Mouse (Mus musculus): ENCODE results near the gene Plagl2. TPM values are rescaled to one million over a fixed set of nuclear protein-coding genes. Genes with fewer than 3 reads are reported as not detected.

Gene Plagl2
- polyA plus RNA-seq, 1 experiment from 2014 or later, result 18.8 TPM

GRCm38 (mm10) chr2:153267331-153267730 is 26.1 kb upstream of the Plagl2 start:
- H3K27ac ChIP-seq (replicated peaks), result no peak overlapping the region
- ATAC-seq (ENCODE audit: insufficient number of reproducible peaks, low FRiP score, low TSS enrichment, low read depth), result no peak
- H3K9ac ChIP-seq, result no peak overlapping the region
- no peaks in the 10 kb centered on the region for H3K27me3 ChIP-seq
- peaks cover 47% of the 10 kb centered on the region for H3K36me3 ChIP-seq
- H3K4me1 ChIP-seq, result 0 out of 2 replicates have a peak, but pooled peaks cover 5% of the 10 kb centered on the region
- no peaks in the 10 kb centered on the region for H3K9me3 ChIP-seq (replicated peaks)
- WGBS, result 82% methylated on average over 2 of the region's 2 CpGs
- H3K4me2 ChIP-seq (replicated peaks), result no peak overlapping the region
- no peak overlapping the region for H3K4me3 ChIP-seq (replicated peaks)

GRCm38 (mm10) chr2:153263053-153263452 is 21.8 kb upstream of the Plagl2 start:
- Histone ChIP-seq H3K27ac (replicated peaks) (no peak overlapping the region), H3K9me3 (replicated peaks) (no peaks in the 10 kb centered on the region), H3K4me1 (no peaks in the 10 kb centered on the region), H3K36me3 (peaks cover 67% of the 10 kb centered on the region), H3K27me3 (no peaks in the 10 kb centered on the region), H3K4me3 (replicated peaks) (no peak overlapping the region), H3K4me2 (replicated peaks) (no peak overlapping the region), H3K9ac (no peak overlapping the region)
- ATAC-seq (ENCODE audit: insufficient number of reproducible peaks, low FRiP score, low TSS enrichment, low read depth), result no peak
- WGBS, result 91% methylated on average over 7 of the region's 7 CpGs

GRCm38 (mm10) chr2:153259864-153260674 is 18.8 kb upstream of the Plagl2 start:
- Histone ChIP-seq H3K9ac (no peak overlapping the region), H3K4me2 (replicated peaks) (no peak overlapping the region), H3K27ac (replicated peaks) (no peak overlapping the region), H3K4me1 (no peaks in the 10 kb centered on the region), H3K4me3 (replicated peaks) (no peak overlapping the region), H3K9me3 (replicated peaks) (no peaks in the 10 kb centered on the region), H3K27me3 (no peaks in the 10 kb centered on the region), H3K36me3 (peaks cover 42% of the 10 kb centered on the region)
- 63% methylated on average over 3 of the region's 3 CpGs for WGBS
- ATAC-seq (ENCODE audit: insufficient number of reproducible peaks, low FRiP score, low TSS enrichment, low read depth), result no peak

- 80% methylated on average over 12 of the region's 12 CpGs for WGBS
- Histone ChIP-seq H3K4me1 (no peaks in the 10 kb centered on the region), H3K4me2 (replicated peaks) (no peak overlapping the region), H3K4me3 (replicated peaks) (no peak overlapping the region), H3K9ac (no peak overlapping the region), H3K36me3 (peaks cover 35% of the 10 kb centered on the region), H3K27ac (replicated peaks) (no peak overlapping the region), H3K9me3 (replicated peaks) (no peaks in the 10 kb centered on the region), H3K27me3 (no peaks in the 10 kb centered on the region)
- no peak for ATAC-seq (ENCODE audit: insufficient number of reproducible peaks, low FRiP score, low TSS enrichment, low read depth)
Observed at GRCm38 (mm10) chr2:153259030-153259863, 18.0 kb upstream of the Plagl2 start.

- 86% methylated on average over 2 of the region's 2 CpGs for WGBS
- Histone ChIP-seq H3K9me3 (replicated peaks) (no peaks in the 10 kb centered on the region), H3K4me3 (replicated peaks) (no peak overlapping the region), H3K27ac (replicated peaks) (no peak overlapping the region), H3K36me3 (peaks cover 27% of the 10 kb centered on the region; the same call in 1 of the 2 replicates), H3K27me3 (no peaks in the 10 kb centered on the region), H3K4me2 (replicated peaks) (no peak overlapping the region), H3K9ac (no peak overlapping the region), H3K4me1 (no peaks in the 10 kb centered on the region)
- no peak for ATAC-seq (ENCODE audit: insufficient number of reproducible peaks, low FRiP score, low TSS enrichment, low read depth)
Observed at GRCm38 (mm10) chr2:153256604-153257003, 15.4 kb upstream of the Plagl2 start.

GRCm38 (mm10) chr2:153249751-153250150 is 8.5 kb upstream of the Plagl2 start:
- Histone ChIP-seq H3K36me3 (peaks cover 50% of the 10 kb centered on the region), H3K9me3 (replicated peaks) (no peaks in the 10 kb centered on the region), H3K4me3 (replicated peaks) (no peak overlapping the region), H3K9ac (no peak overlapping the region), H3K27me3 (no peaks in the 10 kb centered on the region), H3K4me1 (no peaks in the 10 kb centered on the region), H3K27ac (replicated peaks) (no peak overlapping the region), H3K4me2 (replicated peaks) (no peak overlapping the region)
- 89% methylated on average over 5 of the region's 5 CpGs for WGBS
- no peak for ATAC-seq (ENCODE audit: insufficient number of reproducible peaks, low FRiP score, low TSS enrichment, low read depth)

GRCm38 (mm10) chr2:153242156-153242555 is 930 bp upstream of the Plagl2 start:
- peak overlapping the region; percentile 95 for H3K27ac ChIP-seq (replicated peaks)
- peak overlapping the region; percentile 91 for H3K4me3 ChIP-seq (replicated peaks)
- peaks cover 36% of the 10 kb centered on the region for H3K4me1 ChIP-seq
- peaks cover 17% of the 10 kb centered on the region; the same call in 1 of the 2 replicates for H3K36me3 ChIP-seq
- no peak for ATAC-seq (ENCODE audit: insufficient number of reproducible peaks, low FRiP score, low TSS enrichment, low read depth)
- H3K4me2 ChIP-seq (replicated peaks), result peak overlapping the region; percentile 77
- no peaks in the 10 kb centered on the region for H3K27me3 ChIP-seq
- H3K9ac ChIP-seq, result 0 out of 2 replicates have a peak overlapping the region, but pooled peaks have one; percentile 99
- 49% methylated on average over 6 of the region's 6 CpGs for WGBS
- H3K9me3 ChIP-seq (replicated peaks), result no peaks in the 10 kb centered on the region

- ATAC-seq (ENCODE audit: insufficient number of reproducible peaks, low FRiP score, low TSS enrichment, low read depth), result peak; percentile 16; the same call in 1 of the 2 replicates
- under 1% methylated on average over 27 of the region's 33 CpGs for WGBS
- peaks cover 38% of the 10 kb centered on the region for H3K4me1 ChIP-seq
- no peaks in the 10 kb centered on the region for H3K9me3 ChIP-seq (replicated peaks)
- H3K27ac ChIP-seq (replicated peaks), result peak overlapping the region; percentile 95
- peak overlapping the region; percentile 91 for H3K4me3 ChIP-seq (replicated peaks)
- no peaks in the 10 kb centered on the region for H3K27me3 ChIP-seq
- peak overlapping the region; percentile 99 for H3K9ac ChIP-seq
- peak overlapping the region; percentile 77 for H3K4me2 ChIP-seq (replicated peaks)
- peaks cover 17% of the 10 kb centered on the region for H3K36me3 ChIP-seq
Observed at GRCm38 (mm10) chr2:153240701-153241235, 458 bp downstream of the Plagl2 start.

- H3K4me3 ChIP-seq (replicated peaks), result peak overlapping the region; percentile 91
- no peak for ATAC-seq (ENCODE audit: insufficient number of reproducible peaks, low FRiP score, low TSS enrichment, low read depth)
Observed at GRCm38 (mm10) chr2:153239860-153240480, 1.3 kb downstream of the Plagl2 start.

GRCm38 (mm10) chr2:153239021-153239859 is 2.0 kb downstream of the Plagl2 start:
- ATAC-seq (ENCODE audit: insufficient number of reproducible peaks, low FRiP score, low TSS enrichment, low read depth), result no peak
- Histone ChIP-seq H3K4me3 (replicated peaks) (peak overlapping the region; percentile 91), H3K36me3 (peaks cover 22% of the 10 kb centered on the region), H3K9me3 (replicated peaks) (no peaks in the 10 kb centered on the region), H3K4me2 (replicated peaks) (peak overlapping the region; percentile 77), H3K27ac (replicated peaks) (peak overlapping the region; percentile 95), H3K4me1 (peaks cover 38% of the 10 kb centered on the region), H3K9ac (peak overlapping the region; percentile 99; the same call in 1 of the 2 replicates), H3K27me3 (no peaks in the 10 kb centered on the region)
- WGBS, result 58% methylated on average over 7 of the region's 7 CpGs

More at GRCm38 (mm10) chr2:153239860-153240480, 1.3 kb downstream of the Plagl2 start:
- Histone ChIP-seq H3K4me1 (peaks cover 38% of the 10 kb centered on the region), H3K36me3 (peaks cover 17% of the 10 kb centered on the region), H3K9ac (peak overlapping the region; percentile 99), H3K27ac (replicated peaks) (peak overlapping the region; percentile 95), H3K9me3 (replicated peaks) (no peaks in the 10 kb centered on the region), H3K27me3 (no peaks in the 10 kb centered on the region), H3K4me2 (replicated peaks) (peak overlapping the region; percentile 77)
- WGBS, result 4% methylated on average over 20 of the region's 22 CpGs

Measured in embryonic facial prominence, embryonic 15.5 days (tissue).